Mouse (Mus musculus) cerebellum, adult (tissue): ENCODE measurements around the gene Nr5a1.

Experiments
- ATAC-seq: cut with Nextera tagmentation; 2 replicates; pipeline ENCODE4 v1.9.2; 2017; ENCODE audit warnings: mild to moderate bottlenecking, moderate library complexity, mixed read lengths; ENCODE audit not compliant: insufficient number of reproducible peaks, low FRiP score, low TSS enrichment

The Nr5a1 gene

DNA sequence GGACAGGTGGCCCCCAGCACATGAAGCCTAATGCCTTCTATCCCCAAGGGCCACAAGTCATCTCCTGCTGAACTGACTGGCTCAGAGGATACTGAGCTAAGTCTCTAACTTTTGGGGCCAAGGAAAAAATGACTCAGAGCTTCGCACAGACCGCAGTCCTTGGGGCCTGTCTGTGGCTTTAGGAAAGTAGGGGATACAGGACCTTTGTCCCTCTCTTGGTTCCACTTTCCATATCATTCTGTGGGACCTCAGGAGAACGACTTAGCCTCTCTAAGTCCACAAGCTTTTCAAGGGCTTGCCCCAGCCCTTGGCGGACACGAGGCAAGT lies 61.1 kb downstream of the Nr5a1 start:
- ATAC-seq: no peak

DNA sequence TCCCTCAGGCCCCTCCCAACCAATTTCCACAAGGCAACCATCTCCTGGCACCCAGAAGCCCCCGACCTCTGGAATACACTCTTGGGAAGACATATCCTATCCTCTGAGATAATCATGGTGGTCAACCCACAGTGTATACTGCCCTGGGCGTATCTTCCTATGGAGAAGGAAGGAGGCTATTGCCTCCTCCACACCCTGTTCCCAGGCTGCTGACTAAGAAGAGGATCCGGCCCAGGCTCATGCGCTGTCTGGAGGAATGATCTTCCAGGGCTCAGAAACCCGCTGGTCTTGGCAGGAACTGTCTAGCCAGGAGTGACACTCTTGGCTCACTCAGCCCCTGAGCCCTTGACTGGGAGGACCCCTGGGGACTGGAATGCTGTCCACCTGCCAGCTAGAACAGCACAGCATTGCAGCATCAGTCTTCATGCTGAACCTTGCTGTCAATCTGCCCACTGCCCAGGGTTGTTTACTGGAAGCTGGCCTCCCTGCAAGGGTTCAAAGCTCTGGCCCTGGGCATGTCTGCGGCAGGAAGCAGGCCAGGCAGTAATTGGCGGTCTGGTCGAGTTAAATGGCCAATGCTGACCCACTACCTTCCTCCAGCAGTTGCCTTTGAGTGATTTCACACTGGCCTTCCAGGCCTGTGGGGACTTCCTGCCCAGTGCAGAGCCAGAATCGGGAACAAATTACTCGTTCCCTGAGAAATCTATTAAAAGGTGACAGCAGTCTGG lies 61.6 kb downstream of the Nr5a1 start:
- ATAC-seq: peak; percentile 59; the same call in 1 of the 2 replicates

DNA sequence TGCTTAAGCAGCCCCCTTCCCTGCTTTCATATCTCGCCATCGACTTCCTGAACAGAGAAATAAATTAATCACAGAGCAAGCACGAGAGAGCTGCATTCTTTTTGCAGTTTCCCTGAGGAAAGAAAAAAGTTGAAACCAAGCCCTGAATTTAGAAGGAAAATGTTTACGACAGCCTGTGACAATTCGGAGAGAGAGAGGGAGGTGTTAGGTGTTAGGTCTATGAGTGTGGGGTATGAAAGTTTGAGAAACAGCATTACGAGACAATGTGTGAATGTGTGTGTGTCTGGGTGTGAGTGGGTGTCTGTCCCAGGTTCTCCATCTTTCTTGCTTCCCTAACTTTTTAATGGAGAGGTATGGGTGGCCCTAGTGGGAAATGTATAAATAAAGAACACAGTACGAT lies 62.2 kb downstream of the Nr5a1 start:
- ATAC-seq: no peak

DNA sequence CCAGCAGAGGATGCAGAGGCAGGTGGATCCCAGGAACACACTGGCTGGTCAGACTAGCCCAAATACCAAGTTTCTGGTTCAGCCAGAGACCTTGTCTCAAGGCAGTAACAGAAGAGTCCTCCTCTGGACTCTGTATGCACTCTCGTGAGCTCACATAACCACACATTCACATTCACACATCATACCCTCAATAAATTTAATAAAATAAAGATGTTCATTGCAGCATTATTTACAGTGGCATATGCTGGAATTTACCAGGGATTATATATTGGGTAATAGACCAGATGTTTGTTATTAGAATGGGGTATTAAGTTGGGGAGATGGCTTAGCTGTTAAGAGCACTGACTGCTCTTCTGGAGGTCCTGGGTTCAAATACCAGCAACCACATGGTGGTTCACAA lies 64.0 kb downstream of the Nr5a1 start:
- ATAC-seq: no peak

DNA sequence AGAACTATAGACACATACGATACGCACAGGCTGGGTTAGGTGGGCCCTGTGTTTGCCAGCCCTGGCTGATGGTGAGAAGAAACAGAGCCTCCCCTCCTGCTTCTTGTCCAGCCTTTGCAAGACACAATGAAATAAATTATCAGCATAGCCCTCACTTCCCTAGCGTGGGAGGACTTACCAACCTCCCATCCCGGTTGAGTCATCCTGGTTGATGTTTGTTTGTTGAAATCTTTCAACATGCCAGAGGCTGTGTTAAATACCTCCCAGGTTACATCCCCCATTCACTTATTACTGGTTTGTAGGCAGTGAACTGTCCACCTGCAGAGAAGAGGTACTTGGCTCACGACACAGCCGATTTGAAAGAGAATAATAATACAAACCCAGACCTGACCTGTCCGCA lies 66.7 kb downstream of the Nr5a1 start:
- ATAC-seq: no peak

DNA sequence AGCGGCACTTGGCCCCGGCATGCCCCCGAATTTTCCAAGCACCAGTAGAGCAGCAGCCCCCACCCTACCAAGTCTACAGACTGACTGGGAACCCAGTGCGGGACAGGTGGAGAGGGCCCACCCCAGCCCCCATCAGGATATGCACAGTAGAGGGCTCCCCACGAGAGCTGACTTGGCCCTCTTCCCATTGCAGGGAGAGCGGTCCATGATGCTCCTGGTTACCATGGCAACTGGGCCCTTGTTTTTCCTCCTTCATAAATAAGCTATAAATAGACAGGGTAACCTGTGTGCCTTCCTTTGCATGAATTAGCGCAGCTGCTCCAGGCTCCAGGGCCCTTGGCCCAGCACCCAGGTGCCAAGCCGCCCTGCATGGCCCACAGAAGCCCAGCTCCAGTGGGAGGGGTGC lies 67.1 kb downstream of the Nr5a1 start:
- ATAC-seq: 0 out of 2 replicates have a peak, but pooled peaks have one; percentile 11

DNA sequence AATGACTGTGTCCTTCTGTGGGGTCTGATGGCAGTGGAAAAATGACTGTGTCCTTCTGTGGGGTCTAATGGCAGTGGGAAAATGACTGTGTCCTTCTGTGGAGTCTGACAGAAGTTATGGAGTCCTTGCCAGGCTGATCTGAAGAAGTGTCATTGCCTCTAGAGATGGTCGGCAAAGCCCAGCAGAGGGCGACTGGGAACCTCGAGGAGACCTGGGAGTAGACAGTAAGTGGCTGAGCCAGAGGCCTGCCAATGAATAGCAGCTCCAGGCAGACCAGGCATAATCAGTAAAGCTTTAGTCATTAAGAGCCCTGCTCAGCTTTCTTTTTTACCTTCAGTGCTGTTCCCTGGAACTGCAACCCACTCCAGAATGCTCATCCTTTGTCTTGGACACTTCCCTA lies 68.4 kb downstream of the Nr5a1 start:
- no peak for ATAC-seq

DNA sequence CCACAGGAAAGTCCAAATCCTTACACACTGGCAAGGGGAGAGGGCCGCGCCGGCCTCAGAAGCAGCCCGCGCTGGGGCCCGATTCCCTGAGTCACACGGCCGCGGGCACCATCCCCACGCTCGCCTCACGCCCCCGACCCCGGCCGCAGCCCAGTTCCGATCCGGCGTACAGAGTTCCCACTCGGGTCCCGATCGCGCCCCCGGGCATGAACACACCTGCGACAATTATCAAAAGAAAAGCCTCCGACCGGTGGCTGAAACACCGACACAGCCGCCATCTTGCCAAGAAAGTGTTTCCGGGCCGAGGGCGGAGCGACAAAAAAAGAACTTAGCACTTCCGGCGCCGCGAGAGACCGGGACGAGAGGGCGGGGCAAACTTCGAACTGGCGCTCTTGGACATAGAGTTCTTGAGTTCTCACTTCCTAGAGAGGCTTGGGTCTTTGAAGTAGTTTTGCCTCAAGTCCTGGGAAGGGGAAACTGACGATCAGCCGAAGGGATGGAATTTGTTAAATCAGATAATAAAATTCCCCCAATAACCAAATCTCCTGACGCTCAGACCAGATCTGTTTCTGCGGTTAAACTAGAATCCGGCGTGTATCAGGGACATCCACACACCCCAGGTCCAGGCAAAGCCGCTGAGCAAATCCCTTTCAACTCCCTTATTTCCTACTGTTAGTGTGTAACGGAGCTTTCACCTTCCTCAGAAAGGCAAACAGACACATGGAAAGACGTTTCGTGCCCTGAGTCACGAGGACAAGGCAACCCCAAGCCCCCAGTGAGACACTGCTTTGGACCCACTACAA lies 70.5 kb downstream of the Nr5a1 start, which contains the start of gene Psmb7:
Psmb7 (minus strand) TSS at position 463 of the 803 bp plus-strand sequence.
- ATAC-seq: peak; percentile 84
